Mouse (Mus musculus): Measurements from ENCODE around the gene Olfr90. TPM values are rescaled to one million over a fixed set of nuclear protein-coding genes. Genes with fewer than 3 reads are reported as not detected.

The Olfr90 gene
- polyA plus RNA-seq, 2 experiments, result not detected

DNA sequence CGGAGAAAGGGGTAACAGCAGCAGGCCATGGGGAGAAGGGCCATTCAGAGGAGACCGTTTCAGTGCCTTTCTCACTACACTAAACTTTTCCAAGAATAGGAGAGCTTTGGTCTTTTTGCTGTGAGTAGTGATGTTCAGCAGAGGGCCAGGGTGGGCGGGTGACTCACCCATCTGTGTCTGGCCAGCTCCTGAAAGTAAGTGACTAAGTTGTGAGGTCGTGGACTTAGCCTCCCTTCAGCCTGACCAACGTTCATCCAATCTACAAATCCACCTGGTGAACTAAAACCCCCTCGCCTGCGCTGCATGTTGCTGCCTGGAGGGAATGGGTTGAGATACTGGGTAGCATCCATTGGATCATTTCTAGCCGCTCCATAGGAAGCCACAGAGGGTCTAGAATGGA lies 18.2 kb downstream of the Olfr90 start:
- Histone ChIP-seq H3K4me3 (replicated peaks; ENCODE audit: low read length) (no peak overlapping the region), H3K36me3 (ENCODE audit: control insufficient read depth, insufficient read depth, low read length) (peaks cover 90% of the 10 kb centered on the region), H3K4me2 (replicated peaks; ENCODE audit: low read depth, low read length, severe bottlenecking) (no peak overlapping the region), H3K27me3 (ENCODE audit: control insufficient read depth, insufficient read depth, low read length) (no peaks in the 10 kb centered on the region), H3K9me3 (ENCODE audit: control insufficient read depth, low read length) (no peaks in the 10 kb centered on the region), H3K4me1 (ENCODE audit: control insufficient read depth, insufficient read depth, low read length) (no peaks in the 10 kb centered on the region), H3K27ac (replicated peaks; ENCODE audit: low read depth, low read length) (no peak overlapping the region), H3K9ac (ENCODE audit: low read depth, low read length, severe bottlenecking) (no peak overlapping the region)
- ATAC-seq (ENCODE audit: low FRiP score, low read depth) (no peak), DNase-seq (ENCODE audit: low spot score) (no peak)
- TF ChIP-seq POLR2A (IDR thresholded peaks at IDR 0.05; ENCODE audit: borderline replicate concordance, extremely low read depth, insufficient read depth, insufficient read length), result no peak
- 87% methylated on average over 8 of the region's 8 CpGs for WGBS

DNA sequence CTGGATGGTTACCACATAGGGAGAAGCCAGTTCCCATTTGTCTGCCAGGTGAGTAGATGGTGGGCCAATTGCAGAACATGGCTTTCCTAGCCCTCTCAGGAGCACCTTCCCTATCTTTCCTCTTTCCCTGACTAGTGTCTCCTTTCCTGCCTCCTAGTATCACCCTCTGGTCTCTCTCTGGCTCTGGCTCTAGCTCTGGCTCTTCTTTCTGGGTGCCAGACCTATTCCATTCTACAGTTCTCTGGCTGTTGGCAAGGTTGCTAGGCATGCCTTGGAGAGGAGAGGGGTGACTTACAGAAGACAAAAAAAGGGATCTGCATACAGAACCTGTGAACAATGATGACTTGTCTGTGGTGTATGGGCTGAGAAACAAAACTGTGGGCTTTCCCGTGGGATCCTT lies 20.4 kb downstream of the Olfr90 start:
- no peaks in the 10 kb centered on the region for H3K9me3 ChIP-seq (ENCODE audit: control insufficient read depth, low read length)
- no peaks in the 10 kb centered on the region for H3K27me3 ChIP-seq (ENCODE audit: control insufficient read depth, insufficient read depth, low read length)
- no peak overlapping the region for H3K4me2 ChIP-seq (replicated peaks; ENCODE audit: low read depth, low read length, severe bottlenecking)
- H3K27ac ChIP-seq (replicated peaks; ENCODE audit: low read depth, low read length), result no peak overlapping the region
- DNase-seq (ENCODE audit: low spot score) (no peak), ATAC-seq (ENCODE audit: low FRiP score, low read depth) (no peak)
- no peak overlapping the region for H3K9ac ChIP-seq (ENCODE audit: low read depth, low read length, severe bottlenecking)
- peaks cover 82% of the 10 kb centered on the region for H3K36me3 ChIP-seq (ENCODE audit: control insufficient read depth, insufficient read depth, low read length)
- 93% methylated on average over 1 of the region's 1 CpGs for WGBS
- H3K4me1 ChIP-seq (ENCODE audit: control insufficient read depth, insufficient read depth, low read length), result no peaks in the 10 kb centered on the region
- TF ChIP-seq POLR2A (IDR thresholded peaks at IDR 0.05; ENCODE audit: borderline replicate concordance, extremely low read depth, insufficient read depth, insufficient read length), result no peak
- no peak overlapping the region for H3K4me3 ChIP-seq (replicated peaks; ENCODE audit: low read length)

- no peaks in the 10 kb centered on the region for H3K9me3 ChIP-seq (ENCODE audit: control insufficient read depth, low read length)
- no peak overlapping the region for H3K9ac ChIP-seq (ENCODE audit: low read depth, low read length, severe bottlenecking)
- no peak overlapping the region for H3K4me2 ChIP-seq (replicated peaks; ENCODE audit: low read depth, low read length, severe bottlenecking)
- H3K27ac ChIP-seq (replicated peaks; ENCODE audit: low read depth, low read length), result no peak overlapping the region
- H3K36me3 ChIP-seq (ENCODE audit: control insufficient read depth, insufficient read depth, low read length), result peaks cover 84% of the 10 kb centered on the region
- no peaks in the 10 kb centered on the region for H3K27me3 ChIP-seq (ENCODE audit: control insufficient read depth, insufficient read depth, low read length)
- no peak for DNase-seq (ENCODE audit: low spot score)
- no peak overlapping the region for H3K4me3 ChIP-seq (replicated peaks; ENCODE audit: low read length)
- WGBS, result 97% methylated on average over 2 of the region's 2 CpGs
- no peaks in the 10 kb centered on the region for H3K4me1 ChIP-seq (ENCODE audit: control insufficient read depth, insufficient read depth, low read length)
- TF ChIP-seq POLR2A (IDR thresholded peaks at IDR 0.05; ENCODE audit: borderline replicate concordance, extremely low read depth, insufficient read depth, insufficient read length), result no peak
- no peak for ATAC-seq (ENCODE audit: low FRiP score, low read depth)
Measured at GRCm38 (mm10) chr17:37065993-37066392, 22.3 kb downstream of the Olfr90 start.

GRCm38 (mm10) chr17:37063686-37064495 lies 24.4 kb downstream of the Olfr90 start:
- Histone ChIP-seq H3K9me3 (ENCODE audit: control insufficient read depth, low read length) (no peaks in the 10 kb centered on the region), H3K36me3 (ENCODE audit: control insufficient read depth, insufficient read depth, low read length) (peaks cover 84% of the 10 kb centered on the region), H3K4me3 (replicated peaks; ENCODE audit: low read length) (no peak overlapping the region), H3K4me2 (replicated peaks; ENCODE audit: low read depth, low read length, severe bottlenecking) (no peak overlapping the region), H3K27me3 (ENCODE audit: control insufficient read depth, insufficient read depth, low read length) (no peaks in the 10 kb centered on the region), H3K9ac (ENCODE audit: low read depth, low read length, severe bottlenecking) (no peak overlapping the region), H3K27ac (replicated peaks; ENCODE audit: low read depth, low read length) (no peak overlapping the region), H3K4me1 (ENCODE audit: control insufficient read depth, insufficient read depth, low read length) (no peaks in the 10 kb centered on the region)
- WGBS, result 83% methylated on average over 11 of the region's 11 CpGs
- no peak for TF ChIP-seq POLR2A (IDR thresholded peaks at IDR 0.05; ENCODE audit: borderline replicate concordance, extremely low read depth, insufficient read depth, insufficient read length)
- ATAC-seq (ENCODE audit: low FRiP score, low read depth) (no peak), DNase-seq (ENCODE audit: low spot score) (no peak)

GRCm38 (mm10) chr17:37063063-37063462 lies 25.2 kb downstream of the Olfr90 start:
- no peak for DNase-seq (ENCODE audit: low spot score)
- Histone ChIP-seq H3K27me3 (ENCODE audit: control insufficient read depth, insufficient read depth, low read length) (no peaks in the 10 kb centered on the region), H3K9ac (ENCODE audit: low read depth, low read length, severe bottlenecking) (no peak overlapping the region), H3K4me1 (ENCODE audit: control insufficient read depth, insufficient read depth, low read length) (no peaks in the 10 kb centered on the region), H3K9me3 (ENCODE audit: control insufficient read depth, low read length) (no peaks in the 10 kb centered on the region), H3K4me2 (replicated peaks; ENCODE audit: low read depth, low read length, severe bottlenecking) (no peak overlapping the region), H3K27ac (replicated peaks; ENCODE audit: low read depth, low read length) (no peak overlapping the region), H3K4me3 (replicated peaks; ENCODE audit: low read length) (no peak overlapping the region), H3K36me3 (ENCODE audit: control insufficient read depth, insufficient read depth, low read length) (peaks cover 83% of the 10 kb centered on the region)
- 76% methylated on average over 10 of the region's 10 CpGs for WGBS
- TF ChIP-seq POLR2A (IDR thresholded peaks at IDR 0.05; ENCODE audit: borderline replicate concordance, extremely low read depth, insufficient read depth, insufficient read length), result no peak
- no peak for ATAC-seq (ENCODE audit: low FRiP score, low read depth)
